Mouse (Mus musculus) T-cell, adult 2 months (primary cell): ENCODE data around the gene Tgif2.
"Not testable (repeated sequence)": the region's sequence is repeated elsewhere in the genome, so short reads cannot be mapped to it uniquely, and the experiment has no call there.

ENCODE experiments used
- DNase-seq: peaks from one replicate; pipeline ENCODE4 v3.0.0; 2022; ENCODE audit warnings: low spot score

Tgif2 gene

GRCm38 (mm10) chr2:156839319-156840191, at the start of gene Tgif2:
Tgif2 (plus strand) TSS chr2:156840007.
- peak; percentile 86 for DNase-seq

GRCm38 (mm10) chr2:156798516-156798915, 41.3 kb upstream of the Tgif2 start:
- no peak for DNase-seq

- DNase-seq = no peak
Observed at GRCm38 (mm10) chr2:156801045-156801444, 38.8 kb upstream of the Tgif2 start.

DNA sequence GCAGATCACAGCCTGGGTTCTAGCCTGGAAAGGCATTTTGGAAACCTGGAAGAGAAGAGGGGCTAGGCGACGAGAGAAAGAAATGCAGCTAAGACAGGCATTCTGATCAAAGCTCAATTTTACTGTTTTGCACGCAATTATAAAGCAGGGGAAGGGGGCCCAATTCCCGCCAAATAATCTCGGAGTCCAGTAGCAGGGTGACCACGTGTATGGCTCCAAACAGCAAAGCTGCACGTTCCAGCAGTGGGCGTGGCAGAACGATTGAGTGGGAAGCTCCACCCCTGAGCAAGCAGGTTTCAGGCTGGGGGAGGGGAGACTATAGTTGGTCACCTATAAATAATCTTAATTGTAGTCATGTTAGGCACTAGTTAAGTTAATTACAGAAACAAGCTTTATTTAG, 37.7 kb upstream of the Tgif2 start:
- DNase-seq = not testable (repeated sequence)

GRCm38 (mm10) chr2:156803698-156804372, 36.0 kb upstream of the Tgif2 start:
- DNase-seq = no peak

DNA sequence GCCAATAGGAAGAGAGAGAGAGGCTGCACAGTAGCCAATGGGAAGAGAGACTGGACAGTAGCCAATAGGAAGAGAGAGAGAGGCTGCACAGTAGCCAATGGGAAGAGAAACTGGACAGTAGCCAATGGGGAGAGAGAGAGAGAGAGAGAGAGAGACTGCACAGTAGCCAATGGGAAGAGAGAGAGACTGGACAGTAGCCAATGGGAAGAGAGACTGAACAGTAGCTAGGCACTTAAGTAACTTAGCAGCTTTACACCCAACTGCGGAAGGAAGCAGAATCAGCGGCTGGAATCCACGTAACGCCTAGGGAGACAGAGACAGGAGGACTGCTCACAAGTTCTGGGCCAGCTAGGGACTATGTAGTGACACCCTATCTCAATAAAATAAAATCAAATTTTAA, 35.2 kb upstream of the Tgif2 start:
- DNase-seq = no peak

DNA sequence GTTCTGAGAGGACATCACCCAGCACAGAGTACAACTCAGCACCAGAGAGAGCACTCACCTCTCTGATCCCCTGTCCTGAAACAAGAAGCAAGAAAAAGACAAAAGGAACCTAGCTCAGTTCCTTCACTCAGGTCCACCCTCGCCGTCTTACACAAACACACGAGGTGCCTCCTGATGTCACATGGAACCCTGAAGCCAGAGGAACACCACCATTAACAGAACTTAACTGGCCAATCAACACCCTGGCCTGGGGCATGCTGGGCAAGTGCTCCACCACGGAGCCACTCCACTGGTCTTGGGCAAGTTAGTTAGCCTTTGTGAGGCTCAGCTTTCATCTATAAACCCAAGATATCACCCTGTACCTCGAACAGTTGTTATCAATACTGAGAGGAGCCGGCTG, 32.9 kb upstream of the Tgif2 start:
- no peak for DNase-seq

DNA sequence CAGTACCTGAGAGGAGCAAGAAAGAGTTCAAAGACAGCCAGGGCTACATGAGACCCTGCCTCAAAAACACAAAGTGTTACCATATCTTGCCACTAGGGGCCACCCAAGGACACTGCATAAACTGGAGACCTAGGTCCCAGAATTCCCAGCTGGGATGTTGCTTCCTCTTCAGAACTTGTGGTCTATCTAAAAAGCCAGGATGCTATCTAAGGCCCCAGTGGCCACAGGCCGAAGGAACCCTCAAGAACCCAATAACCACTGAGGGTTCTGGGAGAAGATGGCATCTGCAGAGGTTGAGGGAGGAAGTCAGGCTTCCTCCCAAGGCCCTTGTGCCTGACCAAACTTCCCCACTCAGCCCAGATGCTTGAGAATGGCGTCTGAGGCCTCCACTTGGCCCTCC, 30.2 kb upstream of the Tgif2 start:
- peak; percentile 39 for DNase-seq

DNA sequence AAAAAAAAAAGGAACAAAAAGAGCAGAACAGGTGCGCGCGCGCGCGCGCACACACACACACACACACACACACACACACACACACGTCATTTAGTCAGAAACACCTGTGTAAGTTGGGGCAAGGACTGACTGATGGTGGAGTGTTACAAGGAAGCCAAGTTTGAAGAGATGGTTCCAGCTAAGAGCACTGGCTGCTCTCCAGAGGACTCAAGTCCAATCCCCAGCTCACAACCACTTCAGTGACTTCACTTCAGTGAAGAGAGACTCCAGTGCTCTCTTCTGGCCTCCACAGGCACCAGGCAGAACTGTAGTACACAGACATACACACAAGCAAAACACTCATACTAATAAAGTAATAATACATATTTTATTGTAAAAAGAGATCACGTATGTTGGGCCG, 29.1 kb upstream of the Tgif2 start:
- no peak for DNase-seq

DNA sequence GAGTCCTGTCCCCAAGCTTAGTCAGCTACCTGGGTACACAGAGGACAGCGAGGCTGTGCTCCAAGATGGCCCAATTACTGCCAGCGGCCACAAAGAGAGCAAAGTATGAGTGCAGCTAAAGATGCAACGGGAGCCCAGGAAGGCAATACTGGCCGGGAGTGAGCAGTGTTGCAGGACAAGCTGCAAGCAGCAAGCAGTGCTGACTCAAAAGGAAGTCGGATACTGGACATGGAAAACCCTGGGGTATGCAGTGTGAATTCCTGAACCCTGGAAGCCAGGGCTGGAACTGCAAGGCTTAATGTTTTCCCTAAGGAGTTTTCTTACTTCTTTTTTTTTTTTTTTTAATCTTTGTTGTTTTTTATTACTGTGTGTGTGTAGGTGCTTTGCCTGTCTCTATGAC, 28.3 kb upstream of the Tgif2 start:
- DNase-seq = no peak

GRCm38 (mm10) chr2:156814344-156814801, 25.4 kb upstream of the Tgif2 start:
- DNase-seq = no peak

GRCm38 (mm10) chr2:156814893-156815292, 24.9 kb upstream of the Tgif2 start:
- no peak for DNase-seq

DNA sequence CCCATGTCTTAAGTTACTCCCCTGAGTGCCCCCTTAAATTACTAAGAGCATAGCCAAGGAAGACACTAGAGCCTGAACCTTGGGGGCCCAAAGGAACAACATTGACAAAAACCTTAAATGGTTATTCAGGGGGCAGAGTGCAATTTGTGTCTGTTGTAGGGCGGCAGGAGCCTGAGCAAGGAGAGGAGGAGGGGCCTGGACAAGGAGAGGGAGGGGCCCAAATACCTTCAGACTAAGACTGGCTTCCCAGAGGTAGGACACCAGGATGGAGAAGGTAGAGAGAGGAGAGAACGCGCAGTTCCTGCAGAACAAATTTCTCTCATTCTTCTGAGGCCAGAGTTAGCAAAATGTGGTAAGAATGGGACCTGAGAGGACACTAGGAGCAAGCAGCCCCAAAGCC, 24.4 kb upstream of the Tgif2 start:
- no peak for DNase-seq

DNA sequence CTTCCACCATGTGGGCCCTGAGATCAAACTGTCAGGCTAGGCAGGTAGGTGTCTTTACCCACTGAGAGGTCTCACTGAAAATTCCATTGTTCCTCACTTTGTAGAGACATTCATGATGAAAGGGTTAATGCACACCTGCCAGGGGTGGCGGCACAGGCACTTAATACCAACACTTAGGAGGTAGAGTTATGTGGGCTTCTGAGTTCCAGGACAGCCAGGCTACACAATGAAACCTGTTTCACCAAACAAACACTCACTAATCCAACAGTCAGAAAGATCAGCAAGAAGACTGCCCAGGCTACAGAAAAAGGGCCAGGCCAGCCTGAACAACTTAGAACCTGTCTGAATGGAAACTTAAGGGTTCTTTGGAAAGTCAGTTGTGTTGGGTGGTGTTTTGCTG, 23.7 kb upstream of the Tgif2 start:
- DNase-seq = no peak

- DNase-seq = not testable (repeated sequence)
Observed at GRCm38 (mm10) chr2:156825128-156825527, 14.7 kb upstream of the Tgif2 start.

- no peak for DNase-seq
Observed at GRCm38 (mm10) chr2:156834336-156834735, 5.5 kb upstream of the Tgif2 start.

DNA sequence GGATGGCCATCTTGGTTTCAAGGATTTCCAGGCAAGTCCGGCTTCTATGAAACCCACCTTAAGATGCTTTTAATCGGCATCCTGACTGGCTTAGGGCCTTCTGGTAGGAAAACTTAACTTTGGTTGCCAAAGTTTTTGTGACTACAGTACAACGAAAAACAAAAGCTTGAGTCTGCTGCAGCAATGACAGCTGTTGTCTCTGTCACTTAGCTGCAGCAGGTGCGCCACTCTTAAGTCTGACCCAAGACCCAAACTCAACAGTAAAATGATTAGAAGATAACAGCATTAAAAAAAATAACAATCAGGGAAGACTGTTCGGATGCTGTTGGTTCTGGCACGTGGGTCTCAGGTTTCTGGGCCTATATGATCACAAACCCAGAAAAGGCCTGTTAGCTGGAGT, 968 bp upstream of the Tgif2 start:
- DNase-seq = no peak

DNA sequence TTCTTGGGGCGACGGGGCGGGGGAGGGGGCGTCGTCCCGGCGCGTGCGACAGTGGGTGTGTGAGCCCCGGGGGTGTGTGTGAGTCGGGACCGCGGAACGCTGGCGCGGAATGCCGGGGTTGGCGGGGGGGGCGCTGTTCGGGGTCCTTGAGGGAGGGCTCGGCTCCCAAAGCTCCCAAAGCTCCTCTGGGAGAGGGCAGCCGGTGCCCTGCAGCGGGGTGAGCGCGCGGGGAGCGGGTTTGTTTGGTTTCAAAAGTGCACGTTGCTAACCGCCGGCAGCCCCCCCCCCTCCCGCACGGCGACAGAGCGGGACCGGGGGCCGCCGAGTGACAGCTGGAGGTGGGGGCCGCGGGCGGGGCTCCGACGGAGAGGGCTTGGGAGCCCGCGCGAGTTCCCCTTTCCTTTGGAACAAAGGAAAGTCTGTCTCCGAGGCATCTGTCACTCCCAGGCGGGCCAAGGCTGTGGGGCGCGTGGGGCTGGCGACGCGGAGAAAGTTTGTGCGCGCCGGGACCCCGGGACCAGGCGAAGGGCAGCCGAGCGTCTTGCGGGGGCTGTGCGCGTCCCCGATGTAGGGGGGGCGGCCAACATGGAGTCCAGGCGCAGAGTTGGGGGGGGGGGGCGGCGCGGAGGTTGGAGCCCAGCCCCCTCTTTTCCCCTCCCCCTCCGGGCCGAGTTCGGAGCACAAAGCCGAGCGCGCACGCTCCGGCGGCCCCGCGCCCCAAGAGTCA, 657 bp downstream of the Tgif2 start:
- DNase-seq = peak; percentile 34

- DNase-seq = peak; percentile 42
Observed at GRCm38 (mm10) chr2:156841028-156841840, 1.4 kb downstream of the Tgif2 start.

- peak; percentile 45 for DNase-seq
Observed at GRCm38 (mm10) chr2:156841841-156842706, 2.3 kb downstream of the Tgif2 start.

GRCm38 (mm10) chr2:156842711-156843110, 2.9 kb downstream of the Tgif2 start:
- no peak for DNase-seq
